Mouse (Mus musculus) liver, embryonic 16.5 days (tissue): ENCODE measurements around the gene Dnah10. TPM values are rescaled to one million over a fixed set of nuclear protein-coding genes. Genes with fewer than 3 reads are reported as not detected.

Experiments used
- ATAC-seq: fragments of 200-750 bp; cut with Nextera tagmentation; 2 replicates; pipeline ENCODE4 v1.8.0; 2017; ENCODE audit warnings: low read depth, mild to moderate bottlenecking, moderate number of reproducible peaks, moderate library complexity
- H3K27ac ChIP-seq: fragments of 300-500 bp; sonication (generic); 2 replicates; pipeline ENCODE4 v1.5.1; 2014; ENCODE audit warnings: mild to moderate bottlenecking, low read length
- H3K27me3 ChIP-seq: fragments of 300-500 bp; sonication (generic); 2 replicates; pipeline ENCODE4 v1.6.1; 2014; ENCODE audit warnings: low read depth, low read length, mixed read lengths; ENCODE audit not compliant: control insufficient read depth, insufficient read depth
- H3K36me3 ChIP-seq: fragments of 300-500 bp; sonication (generic); 2 replicates; pipeline ENCODE4 v1.6.1; 2014; ENCODE audit warnings: mild to moderate bottlenecking; ENCODE audit not compliant: control insufficient read depth, insufficient read depth
- H3K4me1 ChIP-seq: fragments of 300-500 bp; sonication (generic); 2 replicates; pipeline ENCODE4 v1.6.1; 2014; ENCODE audit warnings: low read depth, low read length, mixed read lengths; ENCODE audit not compliant: control insufficient read depth
- H3K4me2 ChIP-seq: fragments of 300-500 bp; sonication (generic); 2 replicates; pipeline ENCODE4 v1.6.1; 2014; ENCODE audit warnings: low read depth, low read length, mixed read lengths
- H3K4me3 ChIP-seq: fragments of 300-500 bp; sonication (generic); 2 replicates; pipeline ENCODE4 v1.5.1; 2014; ENCODE audit warnings: low read depth, mild to moderate bottlenecking, low read length
- H3K9ac ChIP-seq: fragments of 300-500 bp; sonication (generic); 2 replicates; pipeline ENCODE4 v1.6.1; 2014; ENCODE audit warnings: low read depth, low read length
- H3K9me3 ChIP-seq: fragments of 300-500 bp; sonication (generic); replicated peaks from 2 replicates; pipeline ENCODE4 v1.6.1; 2016; ENCODE audit warnings: low read length; ENCODE audit not compliant: control insufficient read depth
- WGBS: fragments of 180-500 bp; shearing (Covaris S2); extraction: QIAGEN DNeasy Blood & Tissue Kit; methylation state at CpG from one replicate; pipeline ENCODE4 v1.1.7; 2014; ENCODE audit not compliant: insufficient replicate concordance; 5-methylcytosine and 5-hydroxymethylcytosine counted together
- polyA plus RNA-seq: library from polyadenylated mRNA; unstranded; fragments of >200 nt; fragmentation: Nextera tagmentation; extraction: Ambion mirVana; gene quantifications from 2 replicates; pipeline ENCODE4 v1.2.1, GENCODE M21; 2015

Gene Dnah10
- polyA plus RNA-seq, 1 experiment from 2014 or later: 0.01 TPM

DNA sequence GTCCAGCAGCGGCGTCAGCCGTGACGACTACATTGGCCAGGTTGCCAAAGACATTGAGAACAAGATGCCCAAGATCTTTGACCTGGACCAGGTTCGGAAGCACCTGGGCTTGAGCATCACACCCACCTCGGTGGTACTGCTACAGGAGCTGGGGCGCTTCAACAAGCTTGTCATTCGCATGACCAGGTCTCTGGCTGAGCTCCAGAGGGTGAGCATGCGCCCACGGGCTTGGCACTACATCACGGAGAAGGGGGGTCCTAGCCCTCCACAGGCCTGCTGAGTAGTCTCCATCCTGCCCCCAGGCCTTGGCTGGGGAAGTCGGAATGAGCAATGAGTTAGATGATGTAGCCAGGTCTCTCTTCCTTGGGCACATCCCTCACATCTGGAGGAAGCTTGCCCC lies 105.4 kb downstream of the Dnah10 start:
- H3K9me3 ChIP-seq: no peaks in the 10 kb centered on the region
- no peaks in the 10 kb centered on the region for H3K27me3 ChIP-seq
- H3K4me1 ChIP-seq: no peaks in the 10 kb centered on the region
- H3K4me2 ChIP-seq: no peak overlapping the region
- H3K27ac ChIP-seq: no peak overlapping the region
- no peaks in the 10 kb centered on the region for H3K36me3 ChIP-seq
- no peak overlapping the region for H3K4me3 ChIP-seq
- H3K9ac ChIP-seq: no peak overlapping the region
- 65% methylated on average over 12 of the region's 12 CpGs for WGBS
- ATAC-seq: no peak

DNA sequence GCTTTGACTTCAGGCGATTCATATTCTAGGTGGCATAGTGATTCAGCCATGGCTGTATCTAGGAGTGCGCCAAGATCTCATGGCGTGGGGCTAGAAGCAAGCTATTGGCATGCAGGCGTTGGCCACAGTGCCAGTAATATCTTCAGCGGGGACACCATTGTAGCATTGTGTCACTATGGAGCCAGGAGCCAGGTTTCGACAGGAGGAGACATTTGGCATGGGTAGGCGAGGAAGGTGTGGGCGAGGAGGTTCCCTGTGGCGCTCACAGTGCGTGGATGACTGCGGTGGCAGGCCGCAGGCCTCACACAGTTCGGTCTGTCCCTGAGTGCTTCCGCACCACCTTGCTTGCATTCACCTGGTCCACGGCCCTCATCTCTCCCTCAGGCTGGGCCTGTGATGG lies 110.3 kb downstream of the Dnah10 start:
- H3K4me3 ChIP-seq: no peak overlapping the region
- no peaks in the 10 kb centered on the region for H3K9me3 ChIP-seq
- no peaks in the 10 kb centered on the region for H3K4me1 ChIP-seq
- 83% methylated on average over 15 of the region's 15 CpGs for WGBS
- no peak for ATAC-seq
- H3K27me3 ChIP-seq: no peaks in the 10 kb centered on the region
- H3K36me3 ChIP-seq: no peaks in the 10 kb centered on the region
- H3K9ac ChIP-seq: no peak overlapping the region
- H3K27ac ChIP-seq: no peak overlapping the region
- H3K4me2 ChIP-seq: no peak overlapping the region

DNA sequence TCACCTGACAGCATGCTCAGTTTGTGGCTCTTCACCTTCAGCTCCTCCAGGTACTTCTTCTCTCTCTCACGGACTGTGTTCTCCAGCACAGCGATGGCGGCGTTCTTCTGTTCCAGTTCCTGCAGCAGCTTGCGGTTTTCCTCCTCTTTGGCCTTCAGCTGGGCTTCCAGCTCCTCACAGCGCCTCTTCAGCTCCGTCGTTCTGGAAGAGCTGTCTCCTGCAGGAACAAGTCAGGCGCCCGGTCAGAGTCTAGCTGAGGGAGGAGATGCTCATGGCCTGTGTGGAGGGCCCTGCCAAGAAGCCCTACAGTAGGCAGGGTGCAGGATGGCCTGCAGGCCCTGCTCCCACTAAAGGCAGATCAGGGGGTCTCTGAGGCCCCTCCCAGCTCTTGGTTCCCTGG lies 111.2 kb downstream of the Dnah10 start:
- Histone ChIP-seq H3K9me3 (no peaks in the 10 kb centered on the region), H3K4me3 (no peak overlapping the region), H3K4me2 (no peak overlapping the region), H3K4me1 (no peaks in the 10 kb centered on the region), H3K9ac (no peak overlapping the region), H3K27ac (no peak overlapping the region), H3K36me3 (no peaks in the 10 kb centered on the region), H3K27me3 (no peaks in the 10 kb centered on the region)
- ATAC-seq: no peak
- WGBS: 80% methylated on average over 10 of the region's 10 CpGs

DNA sequence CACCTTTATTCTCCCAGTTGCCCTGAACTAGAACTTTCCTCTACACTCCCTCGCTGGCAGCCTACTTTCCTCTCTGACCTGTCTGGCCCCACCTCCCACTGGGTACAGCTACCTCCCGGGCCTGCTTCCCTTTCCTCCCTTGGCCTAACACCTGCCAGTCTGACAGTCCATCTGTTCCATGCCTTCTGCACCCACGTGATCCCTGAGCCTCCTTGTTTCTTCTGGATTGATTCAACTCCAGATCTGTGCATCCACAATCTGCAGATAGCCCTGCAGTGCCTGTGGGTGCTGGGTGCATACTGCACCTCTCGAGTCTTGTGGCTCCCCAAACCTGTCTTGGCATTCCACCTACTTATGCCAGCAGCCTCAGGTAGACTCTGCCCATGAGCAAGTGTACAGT lies 111.7 kb downstream of the Dnah10 start:
- no peak overlapping the region for H3K9ac ChIP-seq
- H3K4me2 ChIP-seq: no peak overlapping the region
- WGBS: 40% methylated on average over 4 of the region's 4 CpGs
- H3K4me3 ChIP-seq: no peak overlapping the region
- no peak overlapping the region for H3K27ac ChIP-seq
- no peaks in the 10 kb centered on the region for H3K27me3 ChIP-seq
- H3K4me1 ChIP-seq: no peaks in the 10 kb centered on the region
- H3K9me3 ChIP-seq: no peaks in the 10 kb centered on the region
- no peaks in the 10 kb centered on the region for H3K36me3 ChIP-seq
- ATAC-seq: no peak

DNA sequence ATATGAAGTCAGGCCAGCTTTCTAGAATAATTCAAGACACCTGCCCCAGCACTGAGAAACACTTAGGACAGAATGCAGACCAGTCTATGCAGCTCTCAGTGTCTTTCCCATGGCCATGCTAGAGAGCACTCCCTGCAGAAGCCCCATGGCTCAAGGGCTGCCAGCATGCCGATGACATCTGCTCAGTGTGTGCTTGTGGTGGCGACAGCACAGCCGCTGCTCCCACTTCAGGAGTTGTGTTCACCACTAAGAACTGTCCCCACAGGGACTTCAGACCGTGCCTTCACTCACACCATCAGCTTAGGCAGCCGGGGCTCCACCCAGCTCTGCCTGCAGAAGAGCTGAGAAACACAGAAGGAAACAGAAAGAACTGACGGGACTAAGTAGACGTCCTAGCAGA lies 115.3 kb downstream of the Dnah10 start:
- H3K9ac ChIP-seq: no peak overlapping the region
- no peaks in the 10 kb centered on the region for H3K27me3 ChIP-seq
- no peaks in the 10 kb centered on the region for H3K36me3 ChIP-seq
- H3K4me3 ChIP-seq: no peak overlapping the region
- no peaks in the 10 kb centered on the region for H3K4me1 ChIP-seq
- no peak overlapping the region for H3K27ac ChIP-seq
- H3K9me3 ChIP-seq: no peaks in the 10 kb centered on the region
- no peak overlapping the region for H3K4me2 ChIP-seq
- ATAC-seq: no peak
- WGBS: 54% methylated on average over 7 of the region's 7 CpGs

DNA sequence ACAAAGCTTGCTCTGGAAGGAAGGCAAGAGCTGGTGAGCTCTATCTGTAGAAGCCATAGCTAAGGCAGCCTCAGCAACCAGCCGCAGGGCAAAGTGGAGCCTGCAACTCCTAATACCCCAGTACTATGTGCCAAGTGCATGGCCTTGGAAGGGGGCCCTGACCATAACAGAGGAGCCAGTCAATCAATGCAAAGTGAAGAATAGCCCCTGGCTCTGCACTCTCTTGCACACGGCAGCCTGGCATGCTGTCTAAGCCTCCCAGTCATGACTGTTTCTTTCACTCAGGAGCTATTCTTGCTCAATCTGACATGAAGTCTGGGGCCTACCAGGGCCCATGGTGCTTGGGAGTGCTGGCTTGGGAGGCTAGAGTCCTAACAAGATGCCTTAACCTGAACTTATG lies 115.8 kb downstream of the Dnah10 start:
- no peak for ATAC-seq
- Histone ChIP-seq H3K27me3 (no peaks in the 10 kb centered on the region), H3K9me3 (no peaks in the 10 kb centered on the region), H3K9ac (no peak overlapping the region), H3K36me3 (no peaks in the 10 kb centered on the region), H3K4me3 (no peak overlapping the region), H3K4me1 (no peaks in the 10 kb centered on the region), H3K4me2 (no peak overlapping the region), H3K27ac (no peak overlapping the region)
- WGBS: 66% methylated on average over 2 of the region's 2 CpGs

DNA sequence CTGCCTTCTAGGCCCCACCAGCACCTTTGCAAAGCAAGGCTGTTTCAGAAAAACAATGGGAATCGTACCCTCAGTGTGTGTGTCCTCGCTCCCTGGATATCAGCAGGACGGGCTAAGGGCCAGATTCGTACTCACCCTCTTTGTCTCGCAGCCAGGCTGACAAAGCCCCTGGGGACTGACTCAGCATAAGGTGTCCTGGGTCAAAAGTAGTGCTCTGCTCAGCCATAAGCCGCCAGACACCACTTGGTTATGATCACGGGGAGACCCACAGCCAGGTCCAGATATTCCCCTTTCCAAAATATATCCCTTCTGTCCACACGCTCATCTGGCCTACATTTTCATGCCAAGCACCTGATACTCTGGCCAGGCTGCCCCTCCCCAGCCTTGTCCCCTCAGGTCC lies 118.5 kb downstream of the Dnah10 start:
- no peak overlapping the region for H3K9ac ChIP-seq
- ATAC-seq: no peak
- no peak overlapping the region for H3K4me2 ChIP-seq
- no peaks in the 10 kb centered on the region for H3K4me1 ChIP-seq
- no peak overlapping the region for H3K27ac ChIP-seq
- no peaks in the 10 kb centered on the region for H3K9me3 ChIP-seq
- H3K4me3 ChIP-seq: no peak overlapping the region
- H3K27me3 ChIP-seq: no peaks in the 10 kb centered on the region
- 66% methylated on average over 8 of the region's 8 CpGs for WGBS
- no peaks in the 10 kb centered on the region for H3K36me3 ChIP-seq

DNA sequence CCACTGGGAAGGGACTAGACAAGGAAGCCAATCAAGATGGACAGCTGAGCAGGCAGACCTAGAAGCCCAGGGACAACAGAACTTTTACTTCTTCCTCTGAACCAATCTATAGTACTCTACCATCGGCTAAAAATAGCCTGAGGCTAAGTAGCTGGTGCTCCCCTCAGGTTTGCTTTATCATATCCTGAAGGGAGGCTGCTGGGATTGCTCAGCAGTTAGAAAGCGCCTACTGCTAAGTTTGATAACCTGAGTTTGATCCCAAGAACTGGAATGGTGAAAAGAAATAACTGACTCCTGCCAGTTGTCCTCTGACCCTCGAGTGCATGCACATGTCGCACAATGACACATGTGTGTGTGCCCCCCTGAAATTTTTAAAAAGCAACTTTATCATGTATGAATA lies 120.0 kb downstream of the Dnah10 start:
- H3K4me1 ChIP-seq: no peaks in the 10 kb centered on the region
- 14% methylated on average over 4 of the region's 4 CpGs for WGBS
- no peak overlapping the region for H3K27ac ChIP-seq
- no peak overlapping the region for H3K4me2 ChIP-seq
- H3K36me3 ChIP-seq: no peaks in the 10 kb centered on the region
- no peaks in the 10 kb centered on the region for H3K9me3 ChIP-seq
- no peaks in the 10 kb centered on the region for H3K27me3 ChIP-seq
- no peak for ATAC-seq
- no peak overlapping the region for H3K4me3 ChIP-seq
- no peak overlapping the region for H3K9ac ChIP-seq

DNA sequence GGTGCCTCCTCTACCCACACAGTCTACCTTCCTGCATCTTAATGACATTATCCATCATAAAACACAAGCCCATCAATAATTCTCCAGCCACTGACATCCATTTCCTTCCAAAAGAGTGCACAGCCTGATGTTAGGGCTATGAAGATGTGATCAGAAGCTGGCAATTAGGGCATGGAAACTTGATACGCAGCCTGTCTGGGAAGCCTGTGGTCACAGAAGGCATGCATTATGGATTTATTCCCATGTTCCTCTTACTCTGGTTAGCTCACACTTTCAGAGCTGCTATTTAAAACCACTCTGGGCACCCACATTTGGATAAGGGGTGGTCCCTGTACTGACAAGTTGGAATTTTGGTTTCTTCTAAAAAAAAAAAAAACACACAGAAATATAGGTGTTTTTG lies 122.1 kb downstream of the Dnah10 start:
- Histone ChIP-seq H3K4me1 (no peaks in the 10 kb centered on the region), H3K4me2 (no peak overlapping the region), H3K4me3 (no peak overlapping the region), H3K27ac (no peak overlapping the region), H3K9me3 (no peaks in the 10 kb centered on the region), H3K9ac (no peak overlapping the region), H3K36me3 (no peaks in the 10 kb centered on the region), H3K27me3 (no peaks in the 10 kb centered on the region)
- 88% methylated on average over 1 of the region's 1 CpGs for WGBS
- ATAC-seq: no peak

DNA sequence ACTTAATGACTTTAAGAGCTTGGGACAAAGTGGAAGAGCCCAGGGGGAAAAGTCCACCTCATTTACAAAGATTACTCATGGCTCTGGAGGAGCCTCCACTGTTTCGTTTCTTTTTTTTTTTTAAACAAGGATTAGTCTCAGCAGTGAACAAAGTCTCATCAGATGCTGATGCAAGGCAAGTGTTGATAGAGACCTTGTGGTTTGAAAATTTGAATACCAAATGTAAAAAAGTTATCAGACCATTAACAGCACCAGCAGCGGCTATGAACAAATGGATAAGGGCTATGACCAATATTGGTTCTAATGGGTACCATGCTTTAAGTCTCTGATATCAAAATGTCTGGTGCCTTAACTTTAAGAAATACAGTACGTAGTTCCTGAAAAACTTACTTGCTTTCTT lies 124.1 kb downstream of the Dnah10 start:
- 31% methylated on average over 3 of the region's 3 CpGs for WGBS
- H3K4me1 ChIP-seq: no peaks in the 10 kb centered on the region

More for the DNA sequence above, 124.1 kb downstream of the Dnah10 start:
- H3K27me3 ChIP-seq: no peaks in the 10 kb centered on the region
- H3K27ac ChIP-seq: no peak overlapping the region
- no peaks in the 10 kb centered on the region for H3K9me3 ChIP-seq
- no peak overlapping the region for H3K4me3 ChIP-seq
- H3K36me3 ChIP-seq: no peaks in the 10 kb centered on the region
- no peak for ATAC-seq
- H3K9ac ChIP-seq: no peak overlapping the region
- H3K4me2 ChIP-seq: no peak overlapping the region
